Mouse (Mus musculus): ENCODE data around the gene Traf5.
A peak's percentile ranks its signal among the peaks of the same experiment; 100 is the strongest.

The Traf5 gene

GRCm38 (mm10) chr1:192091806-192092772 is at the start of gene Traf5:
Traf5 (minus strand) TSS chr1:192092559.
- DNase-seq: peak; percentile 99 to 100

GRCm38 (mm10) chr1:192140313-192140712 is 48.0 kb upstream of the Traf5 start:
- no peak for DNase-seq

- DNase-seq: peak; percentile 89 to 92
These were observed 45.9 kb upstream of the Traf5 start, which contains the start of gene Rcor3 for GRCm38 (mm10) chr1:192137926-192138910. Rcor3 (minus strand) TSS chr1:192138062.

GRCm38 (mm10) chr1:192137291-192137925 is 45.0 kb upstream of the Traf5 start:
- DNase-seq: peak in 1 of 2 experiments; percentile 70

GRCm38 (mm10) chr1:192136561-192137290 is 44.4 kb upstream of the Traf5 start:
- peak; percentile 87 for DNase-seq

GRCm38 (mm10) chr1:192130202-192130601 is 37.8 kb upstream of the Traf5 start:
- no peak for DNase-seq

GRCm38 (mm10) chr1:192128343-192128742 is 36.0 kb upstream of the Traf5 start:
- no peak for DNase-seq

- peak; percentile 72 to 81 for DNase-seq
These were observed 33.4 kb upstream of the Traf5 start for GRCm38 (mm10) chr1:192125761-192126160.

- DNase-seq: no peak
These were observed 23.9 kb upstream of the Traf5 start for GRCm38 (mm10) chr1:192116262-192116661.

GRCm38 (mm10) chr1:192115378-192115777 is 23.0 kb upstream of the Traf5 start:
- no peak for DNase-seq

- peak; percentile 83 to 88 for DNase-seq
These were observed 16.8 kb upstream of the Traf5 start for GRCm38 (mm10) chr1:192109169-192109568.

- peak; percentile 59 to 60 for DNase-seq
These were observed 15.0 kb upstream of the Traf5 start for GRCm38 (mm10) chr1:192107352-192107751.

GRCm38 (mm10) chr1:192105902-192106389 is 13.6 kb upstream of the Traf5 start:
- DNase-seq: no peak

GRCm38 (mm10) chr1:192104021-192104420 is 11.7 kb upstream of the Traf5 start:
- peak; percentile 80 to 85 for DNase-seq

- DNase-seq: peak; percentile 60 to 71
These were observed 10.8 kb upstream of the Traf5 start for GRCm38 (mm10) chr1:192103176-192103575.

- DNase-seq: no peak
These were observed 9.0 kb upstream of the Traf5 start for GRCm38 (mm10) chr1:192101359-192101758.

GRCm38 (mm10) chr1:192100742-192101141 is 8.4 kb upstream of the Traf5 start:
- no peak for DNase-seq

GRCm38 (mm10) chr1:192095626-192096025 is 3.3 kb upstream of the Traf5 start:
- DNase-seq: no peak

- peak; percentile 84 to 90 for DNase-seq
These were observed 2.3 kb upstream of the Traf5 start for GRCm38 (mm10) chr1:192094451-192095170.

GRCm38 (mm10) chr1:192092879-192093660 is 711 bp upstream of the Traf5 start:
- DNase-seq: peak; percentile 91 to 93
